Mouse (Mus musculus): ENCODE data around the gene Lrrc31. TPM values are rescaled to one million over a fixed set of nuclear protein-coding genes. Genes with fewer than 3 reads are reported as not detected.

The Lrrc31 gene
- polyA plus RNA-seq, 1 experiment = not detected

GRCm38 (mm10) chr3:30696346-30696745, 3.3 kb downstream of the Lrrc31 start:
- TF ChIP-seq MYOG (IDR thresholded peaks at IDR 0.05; ENCODE audit: control insufficient read depth in 1 of 3, insufficient read depth in 1 of 3, insufficient read length in 2 of 3, low read depth in 2 of 3) (no peak), USF1 (IDR thresholded peaks at IDR 0.05; ENCODE audit: low read depth) (peak; percentile 69)
- Histone ChIP-seq H3K36me3 (ENCODE audit: control insufficient read depth, insufficient read depth) (no peaks in the 10 kb centered on the region), H3K4me3 (no peak overlapping the region), H3K27me3 (ENCODE audit: control insufficient read depth, insufficient read depth, insufficient read length) (no peaks in the 10 kb centered on the region), H3K4me2 (ENCODE audit: low read depth) (no peak overlapping the region), H3K79me2 (ENCODE audit: control insufficient read depth, insufficient read depth) (no peaks in the 10 kb centered on the region), H3ac (ENCODE audit: control insufficient read depth, insufficient read length) (no peak overlapping the region)

DNA sequence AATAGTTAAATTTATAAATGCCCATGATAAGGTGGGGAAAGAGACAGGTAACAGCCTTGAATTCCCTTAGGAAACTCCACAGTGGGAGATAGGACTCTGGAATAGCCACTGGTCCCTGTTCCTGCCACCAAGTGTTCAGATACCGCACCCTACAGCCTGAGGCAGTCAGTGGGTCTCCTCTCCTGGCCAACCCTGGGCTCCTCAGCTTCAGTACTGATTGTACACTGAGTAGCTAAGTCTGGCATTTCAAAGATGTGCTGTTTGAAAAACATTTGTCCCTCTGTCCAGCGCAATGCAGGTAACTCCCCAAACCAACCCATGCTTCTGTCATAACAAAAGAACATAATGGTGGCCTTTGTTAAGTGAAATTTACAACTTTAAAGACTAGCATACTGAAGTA, 4.0 kb downstream of the Lrrc31 start:
- Histone ChIP-seq H3K79me2 (ENCODE audit: control insufficient read depth, insufficient read depth) (no peaks in the 10 kb centered on the region), H3ac (ENCODE audit: control insufficient read depth, insufficient read length) (no peak overlapping the region), H3K4me3 (no peak overlapping the region), H3K27me3 (ENCODE audit: control insufficient read depth, insufficient read depth, insufficient read length) (no peaks in the 10 kb centered on the region), H3K36me3 (ENCODE audit: control insufficient read depth, insufficient read depth) (no peaks in the 10 kb centered on the region), H3K4me2 (ENCODE audit: low read depth) (no peak overlapping the region)
- TF ChIP-seq REST (IDR thresholded peaks at IDR 0.05; ENCODE audit: insufficient read depth, insufficient read length) (no peak), MAX (IDR thresholded peaks at IDR 0.05; ENCODE audit: low read depth) (no peak), POLR2A (IDR thresholded peaks at IDR 0.05; ENCODE audit: insufficient read length, low read depth) (no peak), MYOD1 (IDR thresholded peaks at IDR 0.05; ENCODE audit: control insufficient read depth in 1 of 3, insufficient read length in 2 of 3, low read depth in 2 of 3) (no peak), E2F4 (IDR thresholded peaks at IDR 0.05; ENCODE audit: insufficient read depth) (no peak), CEBPB (IDR thresholded peaks at IDR 0.05; ENCODE audit: insufficient read depth, poor library complexity, severe bottlenecking) (no peak), TCF3 (IDR thresholded peaks at IDR 0.05; ENCODE audit: insufficient read length, low read depth) (no peak), MYOG (IDR thresholded peaks at IDR 0.05; ENCODE audit: control insufficient read depth in 1 of 3, insufficient read depth in 1 of 3, insufficient read length in 2 of 3, low read depth in 2 of 3) (no peak), POLR2AphosphoS2 (IDR thresholded peaks at IDR 0.05; ENCODE audit: insufficient read length, low read depth) (no peak), TCF12 (IDR thresholded peaks at IDR 0.05; ENCODE audit: insufficient read depth, poor library complexity, severe bottlenecking) (no peak), USF1 (IDR thresholded peaks at IDR 0.05; ENCODE audit: low read depth) (no peak), SRF (IDR thresholded peaks at IDR 0.05; ENCODE audit: control insufficient read depth, insufficient read length, low read depth) (no peak)

- H3K4me3 ChIP-seq = no peak overlapping the region
- H3K79me2 ChIP-seq (ENCODE audit: control insufficient read depth, insufficient read depth) = no peaks in the 10 kb centered on the region
- H3K4me2 ChIP-seq (ENCODE audit: low read depth) = no peak overlapping the region
- no peak for TF ChIP-seq POLR2A (IDR thresholded peaks at IDR 0.05; ENCODE audit: insufficient read length, low read depth)
- TF ChIP-seq MYOD1 (IDR thresholded peaks at IDR 0.05; ENCODE audit: control insufficient read depth in 1 of 3, insufficient read length in 2 of 3, low read depth in 2 of 3) = no peak
- TF ChIP-seq CEBPB (IDR thresholded peaks at IDR 0.05; ENCODE audit: insufficient read depth, poor library complexity, severe bottlenecking) = no peak
- TF ChIP-seq TCF12 (IDR thresholded peaks at IDR 0.05; ENCODE audit: insufficient read depth, poor library complexity, severe bottlenecking) = no peak
- no peaks in the 10 kb centered on the region for H3K36me3 ChIP-seq (ENCODE audit: control insufficient read depth, insufficient read depth)
- H3K27me3 ChIP-seq (ENCODE audit: control insufficient read depth, insufficient read depth, insufficient read length) = no peaks in the 10 kb centered on the region
- no peak overlapping the region for H3ac ChIP-seq (ENCODE audit: control insufficient read depth, insufficient read length)
Observed at GRCm38 (mm10) chr3:30690976-30691375, 8.7 kb downstream of the Lrrc31 start.

GRCm38 (mm10) chr3:30687216-30687615, 12.4 kb downstream of the Lrrc31 start:
- Histone ChIP-seq H3K4me3 (no peak overlapping the region), H3K27me3 (ENCODE audit: control insufficient read depth, insufficient read depth, insufficient read length) (no peaks in the 10 kb centered on the region), H3ac (ENCODE audit: control insufficient read depth, insufficient read length) (no peak overlapping the region), H3K4me2 (ENCODE audit: low read depth) (no peak overlapping the region), H3K36me3 (ENCODE audit: control insufficient read depth, insufficient read depth) (no peaks in the 10 kb centered on the region), H3K79me2 (ENCODE audit: control insufficient read depth, insufficient read depth) (no peaks in the 10 kb centered on the region)
- TF ChIP-seq MYOG (IDR thresholded peaks at IDR 0.05; ENCODE audit: control insufficient read depth in 1 of 3, insufficient read depth in 1 of 3, insufficient read length in 2 of 3, low read depth in 2 of 3) (no peak), POLR2A (IDR thresholded peaks at IDR 0.05; ENCODE audit: insufficient read length, low read depth) (no peak), E2F4 (IDR thresholded peaks at IDR 0.05; ENCODE audit: insufficient read depth) (no peak), SRF (IDR thresholded peaks at IDR 0.05; ENCODE audit: control insufficient read depth, insufficient read length, low read depth) (no peak), USF1 (IDR thresholded peaks at IDR 0.05; ENCODE audit: low read depth) (no peak), CEBPB (IDR thresholded peaks at IDR 0.05; ENCODE audit: insufficient read depth, poor library complexity, severe bottlenecking) (no peak), TCF12 (IDR thresholded peaks at IDR 0.05; ENCODE audit: insufficient read depth, poor library complexity, severe bottlenecking) (no peak), MAX (IDR thresholded peaks at IDR 0.05; ENCODE audit: low read depth) (no peak), TCF3 (IDR thresholded peaks at IDR 0.05; ENCODE audit: insufficient read length, low read depth) (no peak), MYOD1 (IDR thresholded peaks at IDR 0.05; ENCODE audit: control insufficient read depth in 1 of 3, insufficient read length in 2 of 3, low read depth in 2 of 3) (no peak)

DNA sequence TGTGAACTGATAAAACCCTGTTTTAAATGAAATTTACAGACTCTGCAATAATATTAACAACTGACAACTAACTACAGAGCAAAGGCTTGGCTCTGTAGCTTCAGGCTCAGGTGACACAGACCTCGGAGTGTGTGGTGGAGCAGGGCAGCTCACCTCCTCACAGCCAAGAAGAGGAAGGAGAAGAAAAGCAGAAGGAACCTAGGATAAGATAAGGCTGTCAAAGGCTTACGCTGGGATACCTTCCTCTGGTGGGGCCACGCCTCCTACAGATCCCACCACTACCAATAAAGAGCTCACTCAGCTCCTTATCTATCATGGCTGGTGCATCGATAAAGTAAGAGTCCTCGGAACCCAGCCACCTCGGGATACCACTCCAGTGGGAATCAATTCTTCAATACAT, 16.5 kb downstream of the Lrrc31 start:
- no peaks in the 10 kb centered on the region for H3K36me3 ChIP-seq (ENCODE audit: control insufficient read depth, insufficient read depth)

More for the DNA sequence above, 16.5 kb downstream of the Lrrc31 start:
- TF ChIP-seq SRF (IDR thresholded peaks at IDR 0.05; ENCODE audit: control insufficient read depth, insufficient read length, low read depth) (no peak), USF1 (IDR thresholded peaks at IDR 0.05; ENCODE audit: low read depth) (no peak), REST (IDR thresholded peaks at IDR 0.05; ENCODE audit: insufficient read depth, insufficient read length) (no peak), POLR2AphosphoS2 (IDR thresholded peaks at IDR 0.05; ENCODE audit: insufficient read length, low read depth) (no peak), POLR2A (IDR thresholded peaks at IDR 0.05; ENCODE audit: insufficient read length, low read depth) (no peak), MYOG (IDR thresholded peaks at IDR 0.05; ENCODE audit: control insufficient read depth in 1 of 3, insufficient read depth in 1 of 3, insufficient read length in 2 of 3, low read depth in 2 of 3) (no peak)
- H3K4me2 ChIP-seq (ENCODE audit: low read depth) = no peak overlapping the region
- no peaks in the 10 kb centered on the region for H3K79me2 ChIP-seq (ENCODE audit: control insufficient read depth, insufficient read depth)
- H3K4me3 ChIP-seq = no peak overlapping the region
- H3K27me3 ChIP-seq (ENCODE audit: control insufficient read depth, insufficient read depth, insufficient read length) = no peaks in the 10 kb centered on the region
- no peak overlapping the region for H3ac ChIP-seq (ENCODE audit: control insufficient read depth, insufficient read length)
